Mouse (Mus musculus) cortical plate, adult 2 months (tissue): ENCODE measurements around the gene Gatd1.

ENCODE experiments used
- CTCF ChIP-seq: fragments of 200-500 bp; IDR thresholded peaks from 2 replicates; pipeline ENCODE4 v1.5.1; 2011; ENCODE audit warnings: mild to moderate bottlenecking, control low read depth, low read length; ENCODE audit not compliant: insufficient read depth; ENCODE audit errors: extremely low read depth
- POLR2A ChIP-seq: fragments of 200-500 bp; IDR thresholded peaks from 2 replicates; pipeline ENCODE4 v1.6.1; 2011; ENCODE audit warnings: mild to moderate bottlenecking, low read length, control low read depth; ENCODE audit not compliant: insufficient read depth; ENCODE audit errors: extremely low read depth

DNA sequence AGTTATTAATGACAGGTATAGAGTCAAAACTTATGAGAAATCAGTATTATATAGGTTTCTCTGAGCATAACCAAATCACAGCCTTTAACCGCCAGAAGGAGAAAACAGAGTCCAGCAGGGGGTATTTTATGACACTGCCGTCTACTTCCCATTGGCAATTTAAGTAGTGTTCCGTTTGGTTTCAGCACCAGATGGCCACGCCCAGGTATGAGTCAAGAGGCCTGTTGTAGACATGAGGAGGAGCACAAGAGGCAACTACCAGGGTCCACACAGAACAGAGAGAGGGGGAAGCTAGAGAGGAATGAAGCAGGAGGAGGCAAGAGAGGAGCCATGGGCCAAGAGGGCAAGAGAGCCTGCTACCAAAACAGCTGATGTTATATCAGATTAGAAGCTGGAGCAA is 34.4 kb downstream of the Gatd1 start:
- no peak for TF ChIP-seq CTCF
- no peak for TF ChIP-seq POLR2A
